Mouse (Mus musculus): Measurements from ENCODE around the gene Rpl34.

- TF ChIP-seq GATA1 (IDR thresholded peaks at IDR 0.05; ENCODE audit: borderline replicate concordance, low read length) (no peak), FLI1 (IDR thresholded peaks at IDR 0.05; ENCODE audit: low read length) (no peak)
Observed at GRCm38 (mm10) chr3:130684276-130685013, 45.8 kb downstream of the Rpl34 start.

Measured in megakaryocyte, embryonic 14.5 days (primary cell).